Mouse (Mus musculus) Muller cell, postnatal 12 days (primary cell): ENCODE measurements at regions not wholly inside any gene's neighbourhood (a gene's known extent, or its start where the extent isn't known, plus 50 kb on each side); places are given as distances from the start of the nearest gene placed in this dataset.
"Not testable (repeated sequence)": the region's sequence is repeated elsewhere in the genome, so short reads cannot be mapped to it uniquely, and the experiment has no call there.

Experiments
- DNase-seq: peaks from one replicate; pipeline ENCODE4 v3.0.0-alpha.2; 2015; ENCODE audit errors: inconsistent ontology term

GRCm38 (mm10) chr1:94969543-94969942, 343.9 kb upstream of the Fam174a start:
- no peak for DNase-seq

- DNase-seq, result no peak
Observed at GRCm38 (mm10) chr1:94970103-94970759, 343.2 kb upstream of the Fam174a start.

DNA sequence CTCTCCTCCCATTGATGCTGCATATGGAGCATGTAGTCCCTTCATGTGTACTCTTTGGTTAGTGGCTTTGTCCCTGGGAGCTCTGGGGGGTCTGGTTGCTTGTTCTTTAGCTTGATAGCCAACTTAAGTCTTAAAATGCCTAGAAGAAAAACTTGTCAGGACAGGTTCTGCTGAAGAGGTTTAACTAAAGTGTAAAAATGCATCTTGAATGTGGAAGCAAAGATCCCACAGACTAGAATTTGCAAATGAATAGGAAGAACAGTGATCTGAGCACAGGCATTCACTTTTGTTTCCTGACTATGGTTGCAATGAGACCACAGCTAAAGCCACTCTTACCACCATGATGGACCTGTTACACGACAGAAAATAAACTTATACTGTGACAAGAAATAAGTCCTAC, 320.1 kb upstream of the Fam174a start:
- no peak for DNase-seq

DNA sequence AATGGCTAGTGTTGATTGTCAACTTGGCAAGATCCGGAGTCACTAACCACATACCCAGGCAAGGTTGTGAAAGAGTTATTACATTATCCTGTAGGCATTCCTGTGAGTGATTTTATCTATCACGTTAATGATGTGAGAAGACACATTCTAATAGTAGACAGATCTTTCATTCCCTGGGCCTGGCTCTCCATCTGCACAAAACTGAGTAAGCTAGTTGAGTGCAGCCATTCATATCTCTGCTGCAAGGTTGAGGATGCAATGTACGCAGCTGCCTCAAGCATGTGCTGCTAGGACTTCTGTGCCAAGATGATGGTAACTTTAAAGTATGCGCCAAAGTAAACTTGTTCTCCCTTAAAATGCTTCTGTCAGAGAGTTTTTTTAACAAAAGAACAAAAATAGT, 309.5 kb upstream of the Fam174a start:
- DNase-seq, result no peak

- DNase-seq, result no peak
Observed at GRCm38 (mm10) chr1:95030579-95030978, 282.8 kb upstream of the Fam174a start.

GRCm38 (mm10) chr1:95033661-95034414, 279.6 kb upstream of the Fam174a start:
- not testable (repeated sequence) for DNase-seq

GRCm38 (mm10) chr1:95038411-95038810, 275.0 kb upstream of the Fam174a start:
- DNase-seq, result no peak

GRCm38 (mm10) chr1:95040332-95040731, 273.1 kb upstream of the Fam174a start:
- DNase-seq, result no peak

- DNase-seq, result no peak
Observed at GRCm38 (mm10) chr1:95043355-95043754, 270.1 kb upstream of the Fam174a start.

DNA sequence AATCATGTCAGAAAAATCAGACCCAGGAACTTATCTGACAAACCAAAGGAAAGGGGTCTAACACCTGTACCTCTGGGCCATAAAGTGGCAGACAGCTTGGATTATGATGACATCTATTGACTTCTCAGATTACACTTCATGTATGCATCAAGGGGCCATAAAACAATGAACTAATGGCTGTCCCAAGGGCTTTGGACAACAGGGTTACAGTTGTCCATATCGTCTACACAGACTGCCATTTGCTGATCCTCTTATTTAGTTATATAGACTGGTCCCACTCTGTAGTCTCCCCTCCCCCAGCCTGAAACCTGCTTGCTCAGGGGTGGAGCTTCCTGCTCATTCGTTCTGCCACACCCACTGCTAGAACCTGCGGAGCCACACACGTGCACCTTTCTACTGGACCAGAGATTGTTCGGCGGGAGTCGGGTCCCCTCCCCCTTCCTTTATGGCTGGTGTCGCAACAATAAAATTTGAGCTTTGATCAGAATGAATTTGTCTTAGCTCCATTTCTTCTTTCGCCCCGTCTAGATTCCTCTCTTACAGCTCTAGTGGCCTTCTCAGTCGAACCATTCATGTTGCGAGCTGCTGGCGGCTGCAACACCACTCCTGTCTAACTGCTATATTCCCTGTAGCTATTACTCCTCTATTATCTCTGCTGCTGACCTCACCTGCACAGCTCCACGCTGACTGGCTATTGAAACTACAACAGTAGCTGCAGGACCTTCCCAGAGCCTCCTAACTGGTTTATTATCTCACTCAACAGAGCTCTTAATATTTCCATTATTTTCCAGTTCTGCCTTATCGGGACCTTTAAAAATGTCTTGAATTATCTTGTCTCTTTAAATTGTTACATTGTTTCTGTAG, 248.9 kb upstream of the Fam174a start:
- no peak for DNase-seq

DNA sequence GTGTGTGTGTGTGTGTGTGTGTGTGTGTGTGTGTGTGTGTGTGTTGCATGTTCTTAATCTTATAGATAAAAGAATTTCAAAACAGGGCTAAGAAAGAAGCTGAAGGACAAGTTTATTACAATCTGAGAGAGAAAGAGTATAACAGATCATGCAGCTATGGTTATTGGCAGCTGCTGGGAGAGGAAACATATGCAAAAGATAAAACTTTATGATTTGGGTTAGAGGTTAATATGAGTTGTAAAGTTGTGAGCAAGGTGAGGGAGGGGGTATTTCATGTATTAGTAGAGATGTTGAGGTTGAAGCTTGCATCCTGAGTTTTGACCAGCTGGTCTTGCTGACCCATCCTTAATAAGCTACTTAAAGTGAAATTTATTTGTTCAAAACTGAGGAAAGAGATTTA, 247.8 kb upstream of the Fam174a start:
- no peak for DNase-seq

GRCm38 (mm10) chr1:95066040-95066439, 247.4 kb upstream of the Fam174a start:
- no peak for DNase-seq

DNA sequence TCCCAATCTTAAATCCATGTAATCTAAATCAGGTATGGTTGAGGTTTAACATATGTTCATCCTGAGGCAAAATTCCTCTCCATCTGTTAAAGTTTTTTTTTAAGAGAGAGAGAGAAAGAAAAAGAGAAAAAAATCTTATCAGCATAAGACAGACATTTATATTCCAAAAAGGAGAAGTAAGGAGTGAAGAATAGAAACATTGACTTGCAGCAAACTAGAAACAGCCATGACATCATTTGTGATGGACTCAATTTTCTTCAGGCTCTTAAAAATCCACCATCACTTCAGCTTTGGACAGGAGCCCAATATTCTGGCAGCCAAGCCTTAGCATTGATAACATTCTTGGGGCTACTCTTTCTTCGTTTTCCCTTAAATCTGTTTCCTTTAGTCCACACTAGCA, 238.3 kb upstream of the Fam174a start:
- DNase-seq, result no peak

- DNase-seq, result no peak
Observed at GRCm38 (mm10) chr1:95109966-95110365, 203.5 kb upstream of the Fam174a start.

GRCm38 (mm10) chr1:95113493-95113892, 199.9 kb upstream of the Fam174a start:
- no peak for DNase-seq

DNA sequence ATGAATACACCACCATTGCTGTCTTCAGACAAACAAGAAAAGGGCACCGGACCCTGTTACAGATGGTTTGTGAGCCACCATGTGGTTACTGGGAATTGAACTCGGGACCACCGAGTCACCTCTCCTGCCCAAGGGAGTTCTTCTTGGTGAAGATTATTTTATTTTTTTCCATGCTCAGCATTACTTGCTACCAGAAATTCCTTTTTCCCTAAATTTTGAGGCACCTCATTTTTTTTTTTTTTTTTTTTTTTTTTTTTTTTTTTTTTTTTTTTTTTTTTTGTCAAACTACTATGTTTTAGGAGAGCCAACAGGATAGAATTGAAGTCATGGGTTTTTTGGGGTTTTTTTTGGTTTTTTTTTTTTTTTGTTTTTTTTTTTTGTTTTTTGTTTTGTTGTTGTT, 165.9 kb upstream of the Fam174a start:
- no peak for DNase-seq

DNA sequence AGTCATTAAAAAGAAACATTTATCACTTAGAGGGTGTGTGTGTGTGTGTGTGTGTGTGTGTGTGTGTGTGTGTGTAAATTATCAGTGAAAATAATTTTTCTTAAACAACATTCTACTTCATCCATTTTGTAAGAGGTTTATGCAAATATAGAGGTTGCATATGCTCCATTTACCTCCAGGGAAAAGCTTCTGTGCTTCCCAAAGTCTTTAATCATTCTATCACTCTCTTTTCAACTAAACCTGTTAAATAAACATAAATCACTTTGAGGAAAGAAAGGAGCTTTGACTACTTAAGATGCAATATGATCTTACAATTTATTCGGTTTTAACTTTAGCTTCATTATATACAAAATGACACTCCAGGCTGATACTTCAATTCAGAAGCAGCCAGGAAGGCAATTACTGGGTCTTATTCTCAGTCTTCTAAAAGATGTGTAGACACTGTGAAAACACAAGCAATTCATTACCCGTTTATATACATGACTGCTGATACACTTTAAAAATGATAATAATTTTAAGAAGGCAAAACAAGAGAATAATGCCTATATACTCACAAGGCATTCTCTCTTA, 139.3 kb upstream of the Fam174a start:
- DNase-seq, result no peak

- DNase-seq, result peak; percentile 14
Observed at GRCm38 (mm10) chr1:95218912-95219311, 94.5 kb upstream of the Fam174a start.

DNA sequence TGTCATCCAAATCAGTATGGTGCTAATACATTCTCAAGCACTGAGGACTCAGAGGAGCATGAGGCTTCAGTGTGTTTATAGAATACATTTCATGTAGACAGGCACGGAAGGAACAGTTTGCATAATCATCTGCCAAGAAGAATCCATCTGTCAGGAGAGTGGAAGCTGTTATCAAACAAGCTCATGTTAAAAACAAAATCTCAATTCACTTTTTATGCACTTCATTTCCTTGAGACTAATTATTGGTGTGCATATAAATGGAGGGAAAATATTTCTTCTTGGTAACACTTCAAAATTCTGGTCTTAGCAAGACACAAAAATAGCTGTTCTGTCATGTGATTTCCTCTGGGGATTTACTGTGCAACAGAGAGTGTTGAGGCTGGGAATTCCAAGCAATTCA, 90.1 kb upstream of the Fam174a start:
- no peak for DNase-seq

GRCm38 (mm10) chr1:95241671-95242150, 71.7 kb upstream of the Fam174a start:
- DNase-seq, result peak; percentile 95
